Mouse (Mus musculus) midbrain, embryonic 10.5 days (tissue): ENCODE results near the gene Thrb. TPM values are rescaled to one million over a fixed set of nuclear protein-coding genes. Genes with fewer than 3 reads are reported as not detected.

Source experiments
- DNase-seq: peaks from one replicate; pipeline ENCODE4 v3.0.0-alpha.2; 2017; ENCODE audit warnings: low spot score
- H3K27ac ChIP-seq: fragments of 300-500 bp; sonication (generic); replicated peaks from 2 replicates; pipeline ENCODE4 v1.5.1; 2016; ENCODE audit warnings: mild to moderate bottlenecking
- H3K27me3 ChIP-seq: fragments of 300-500 bp; sonication (generic); 2 replicates; pipeline ENCODE4 v1.6.1; 2016; ENCODE audit warnings: low read depth, mild to moderate bottlenecking; ENCODE audit not compliant: poor library complexity, severe bottlenecking
- H3K36me3 ChIP-seq: fragments of 300-500 bp; sonication (generic); 2 replicates; pipeline ENCODE4 v1.6.1; 2016; ENCODE audit warnings: mild to moderate bottlenecking, moderate library complexity
- H3K4me1 ChIP-seq: fragments of 300-500 bp; sonication (generic); 2 replicates; pipeline ENCODE4 v1.6.1; 2016
- H3K4me3 ChIP-seq: fragments of 300-500 bp; sonication (generic); 2 replicates; pipeline ENCODE4 v1.5.1; 2016; ENCODE audit warnings: mild to moderate bottlenecking, moderate library complexity
- H3K9me3 ChIP-seq: fragments of 300-500 bp; sonication (generic); replicated peaks from 2 replicates; pipeline ENCODE4 v1.6.1; 2016; ENCODE audit warnings: mild to moderate bottlenecking
- WGBS: fragments of 180-500 bp; shearing (Covaris S2); methylation state at CpG from one replicate; pipeline ENCODE4 v1.1.7; 2016; 5-methylcytosine and 5-hydroxymethylcytosine counted together
- polyA plus RNA-seq: library from polyadenylated mRNA; unstranded; fragments of >200 nt; fragmentation: Nextera tagmentation; extraction: Ambion mirVana; gene quantifications from 2 replicates; pipeline ENCODE4 v1.2.1, GENCODE M21; 2016

Thrb gene
- polyA plus RNA-seq, 1 experiment from 2014 or later = 1.3 TPM

GRCm38 (mm10) chr14:17724577-17724976, 64.5 kb downstream of the Thrb start:
- WGBS = 86% methylated on average over 3 of the region's 3 CpGs
- Histone ChIP-seq H3K4me1 (peaks cover 7% of the 10 kb centered on the region), H3K27me3 (no peaks in the 10 kb centered on the region), H3K4me3 (no peak overlapping the region), H3K27ac (no peak overlapping the region), H3K36me3 (no peaks in the 10 kb centered on the region), H3K9me3 (no peaks in the 10 kb centered on the region)
- no peak for DNase-seq

GRCm38 (mm10) chr14:17726906-17727305, 66.8 kb downstream of the Thrb start:
- H3K27ac ChIP-seq = no peak overlapping the region
- no peaks in the 10 kb centered on the region for H3K36me3 ChIP-seq
- no peaks in the 10 kb centered on the region for H3K27me3 ChIP-seq
- H3K9me3 ChIP-seq = no peaks in the 10 kb centered on the region
- 68% methylated on average over 1 of the region's 1 CpGs for WGBS
- no peak overlapping the region for H3K4me3 ChIP-seq
- H3K4me1 ChIP-seq = peaks cover 19% of the 10 kb centered on the region
- DNase-seq = no peak

GRCm38 (mm10) chr14:17727878-17728277, 67.8 kb downstream of the Thrb start:
- peaks cover 21% of the 10 kb centered on the region for H3K4me1 ChIP-seq
- H3K4me3 ChIP-seq = no peak overlapping the region
- no peak overlapping the region for H3K27ac ChIP-seq
- 80% methylated on average over 4 of the region's 4 CpGs for whole genome bisulfite sequencing
- no peaks in the 10 kb centered on the region for H3K27me3 ChIP-seq
- DNase-seq = no peak
- H3K9me3 ChIP-seq = no peaks in the 10 kb centered on the region
- H3K36me3 ChIP-seq = no peaks in the 10 kb centered on the region

- H3K4me1 ChIP-seq = peaks cover 32% of the 10 kb centered on the region
- no peaks in the 10 kb centered on the region for H3K27me3 ChIP-seq
- H3K4me3 ChIP-seq = no peak overlapping the region
- no peak for DNase-seq
- no peak overlapping the region for H3K27ac ChIP-seq
- WGBS = 88% methylated on average over 2 of the region's 2 CpGs
- no peaks in the 10 kb centered on the region for H3K9me3 ChIP-seq
- no peaks in the 10 kb centered on the region for H3K36me3 ChIP-seq
Measured at GRCm38 (mm10) chr14:17728889-17729288, 68.8 kb downstream of the Thrb start.

- no peaks in the 10 kb centered on the region for H3K9me3 ChIP-seq
Measured at GRCm38 (mm10) chr14:17731020-17731419, 71.0 kb downstream of the Thrb start.

GRCm38 (mm10) chr14:17733077-17733778, 73.2 kb downstream of the Thrb start:
- Histone ChIP-seq H3K36me3 (no peaks in the 10 kb centered on the region), H3K27ac (no peak overlapping the region), H3K27me3 (no peaks in the 10 kb centered on the region), H3K4me3 (no peak overlapping the region), H3K9me3 (no peaks in the 10 kb centered on the region), H3K4me1 (peaks cover 44% of the 10 kb centered on the region)
- no peak for DNase-seq
- WGBS = 83% methylated on average over 2 of the region's 2 CpGs

More at GRCm38 (mm10) chr14:17731020-17731419, 71.0 kb downstream of the Thrb start:
- WGBS = 6% methylated on average over 2 of the region's 2 CpGs
- H3K4me3 ChIP-seq = no peak overlapping the region
- H3K36me3 ChIP-seq = no peaks in the 10 kb centered on the region
- peak overlapping the region; percentile 38; the same call in 1 of the 2 replicates for H3K27ac ChIP-seq
- H3K4me1 ChIP-seq = peaks cover 44% of the 10 kb centered on the region
- H3K27me3 ChIP-seq = no peaks in the 10 kb centered on the region
- DNase-seq = peak; percentile 35

- H3K27ac ChIP-seq = no peak overlapping the region
- H3K27me3 ChIP-seq = no peaks in the 10 kb centered on the region
- peak; percentile 25 for DNase-seq
- H3K4me1 ChIP-seq = peaks cover 44% of the 10 kb centered on the region
- WGBS = 50% methylated on average over 2 of the region's 2 CpGs
- H3K36me3 ChIP-seq = no peaks in the 10 kb centered on the region
- no peaks in the 10 kb centered on the region for H3K9me3 ChIP-seq
- H3K4me3 ChIP-seq = no peak overlapping the region
Measured at GRCm38 (mm10) chr14:17733779-17734137, 73.7 kb downstream of the Thrb start.

GRCm38 (mm10) chr14:17735440-17735839, 75.4 kb downstream of the Thrb start:
- Histone ChIP-seq H3K4me1 (peaks cover 38% of the 10 kb centered on the region), H3K36me3 (no peaks in the 10 kb centered on the region), H3K27ac (no peak overlapping the region), H3K4me3 (no peak overlapping the region), H3K9me3 (no peaks in the 10 kb centered on the region), H3K27me3 (no peaks in the 10 kb centered on the region)
- DNase-seq = no peak
- 76% methylated on average over 6 of the region's 6 CpGs for WGBS

GRCm38 (mm10) chr14:17740903-17741302, 80.8 kb downstream of the Thrb start:
- H3K27ac ChIP-seq = no peak overlapping the region
- WGBS = 47% methylated on average over 3 of the region's 3 CpGs
- H3K4me3 ChIP-seq = no peak overlapping the region
- H3K9me3 ChIP-seq = no peaks in the 10 kb centered on the region
- H3K36me3 ChIP-seq = no peaks in the 10 kb centered on the region
- DNase-seq = peak; percentile 29
- no peaks in the 10 kb centered on the region for H3K27me3 ChIP-seq
- peaks cover 8% of the 10 kb centered on the region for H3K4me1 ChIP-seq

- Histone ChIP-seq H3K27me3 (no peaks in the 10 kb centered on the region), H3K27ac (no peak overlapping the region), H3K9me3 (no peaks in the 10 kb centered on the region), H3K36me3 (no peaks in the 10 kb centered on the region), H3K4me3 (no peak overlapping the region), H3K4me1 (peaks cover 8% of the 10 kb centered on the region)
- DNase-seq = no peak
- WGBS = 91% methylated on average over 2 of the region's 2 CpGs
Measured at GRCm38 (mm10) chr14:17742264-17742663, 82.2 kb downstream of the Thrb start.

GRCm38 (mm10) chr14:17742902-17743712, 83.0 kb downstream of the Thrb start:
- WGBS = 79% methylated on average over 9 of the region's 9 CpGs
- no peaks in the 10 kb centered on the region for H3K9me3 ChIP-seq
- H3K27ac ChIP-seq = no peak overlapping the region
- H3K4me3 ChIP-seq = no peak overlapping the region
- no peak for DNase-seq
- H3K27me3 ChIP-seq = peaks cover 4% of the 10 kb centered on the region; the same call in 1 of the 2 replicates
- no peaks in the 10 kb centered on the region for H3K36me3 ChIP-seq
- peaks cover 8% of the 10 kb centered on the region for H3K4me1 ChIP-seq

GRCm38 (mm10) chr14:17743713-17744158, 83.7 kb downstream of the Thrb start:
- peaks cover 12% of the 10 kb centered on the region for H3K4me1 ChIP-seq
- peaks cover 4% of the 10 kb centered on the region; the same call in 1 of the 2 replicates for H3K27me3 ChIP-seq
- H3K9me3 ChIP-seq = no peaks in the 10 kb centered on the region
- H3K4me3 ChIP-seq = no peak overlapping the region
- no peaks in the 10 kb centered on the region for H3K36me3 ChIP-seq
- WGBS = 85% methylated on average over 2 of the region's 2 CpGs
- no peak for DNase-seq
- no peak overlapping the region for H3K27ac ChIP-seq

GRCm38 (mm10) chr14:17747922-17748321, 87.9 kb downstream of the Thrb start:
- Histone ChIP-seq H3K4me1 (peaks cover 23% of the 10 kb centered on the region), H3K9me3 (no peaks in the 10 kb centered on the region), H3K27ac (no peak overlapping the region), H3K4me3 (no peak overlapping the region), H3K27me3 (peaks cover 4% of the 10 kb centered on the region; the same call in 1 of the 2 replicates), H3K36me3 (no peaks in the 10 kb centered on the region)
- no peak for DNase-seq
- 89% methylated on average over 3 of the region's 3 CpGs for WGBS
